Mouse (Mus musculus) thymus, adult 2 months (tissue): ENCODE results near the gene Fam107b. TPM values are rescaled to one million over a fixed set of nuclear protein-coding genes. Genes with fewer than 3 reads are reported as not detected.

ENCODE experiments used
- DNase-seq: peaks from one replicate; pipeline ENCODE4 v3.0.0; 2021
- H3K27ac ChIP-seq: fragments of 200-500 bp; 2 replicates; pipeline ENCODE4 v1.5.1; 2012; ENCODE audit warnings: low read length, control low read depth; ENCODE audit not compliant: control insufficient read depth, insufficient read depth
- H3K27me3 ChIP-seq: fragments of 200-500 bp; 2 replicates; pipeline ENCODE4 v1.6.1; 2012; ENCODE audit warnings: mild to moderate bottlenecking, low read length, moderate library complexity, mixed read lengths; ENCODE audit not compliant: control insufficient read depth, insufficient read depth
- H3K36me3 ChIP-seq: fragments of 200-500 bp; 2 replicates; pipeline ENCODE4 v1.6.1; 2012; ENCODE audit warnings: mild to moderate bottlenecking, low read length, moderate library complexity; ENCODE audit not compliant: control insufficient read depth, insufficient read depth
- H3K4me1 ChIP-seq: fragments of 200-500 bp; replicated peaks from 2 replicates; pipeline ENCODE4 v1.6.1; 2012; ENCODE audit warnings: low read length; ENCODE audit not compliant: control insufficient read depth, insufficient read depth
- H3K4me3 ChIP-seq: fragments of 200-500 bp; 2 replicates; pipeline ENCODE4 v1.5.1; 2012; ENCODE audit warnings: mild to moderate bottlenecking, low read length, control low read depth, moderate library complexity; ENCODE audit not compliant: control insufficient read depth, insufficient read depth
- CTCF ChIP-seq: fragments of 200-500 bp; IDR thresholded peaks from 2 replicates; pipeline ENCODE4 v1.5.1; 2012; ENCODE audit warnings: mild to moderate bottlenecking, control low read depth, low read length, moderate library complexity, borderline replicate concordance; ENCODE audit not compliant: control insufficient read depth, poor library complexity, insufficient read depth; ENCODE audit errors: extremely low read depth
- POLR2A ChIP-seq: fragments of 200-500 bp; IDR thresholded peaks from 2 replicates; pipeline ENCODE4 v1.6.1; 2012; ENCODE audit warnings: mild to moderate bottlenecking, low read length, control low read depth, moderate library complexity; ENCODE audit not compliant: control insufficient read depth, poor library complexity, insufficient read depth; ENCODE audit errors: extremely low read depth
- WGBS: fragments of 180-500 bp; shearing (Covaris S2); methylation state at CpG from one replicate; pipeline ENCODE4 v1.1.7; 2018; 5-methylcytosine and 5-hydroxymethylcytosine counted together
- polyA plus RNA-seq: library from polyadenylated mRNA; depleted of rRNA; stranded (reverse); fragments of >200 nt; gene quantifications from 2 replicates; pipeline ENCODE4 v1.2.3, GENCODE M21; 2012

Fam107b gene
- polyA plus RNA-seq, 1 experiment = 81.3 TPM

GRCm38 (mm10) chr2:3669646-3670045 lies 99.4 kb downstream of the Fam107b start:
- Histone ChIP-seq H3K4me1 (peaks cover 9% of the 10 kb centered on the region), H3K27ac (no peak overlapping the region), H3K4me3 (no peak overlapping the region), H3K36me3 (no peaks in the 10 kb centered on the region), H3K27me3 (no peaks in the 10 kb centered on the region)
- WGBS = 62% methylated on average over 2 of the region's 2 CpGs
- TF ChIP-seq POLR2A = no peak
- TF ChIP-seq CTCF = no peak
- no peak for DNase-seq

DNA sequence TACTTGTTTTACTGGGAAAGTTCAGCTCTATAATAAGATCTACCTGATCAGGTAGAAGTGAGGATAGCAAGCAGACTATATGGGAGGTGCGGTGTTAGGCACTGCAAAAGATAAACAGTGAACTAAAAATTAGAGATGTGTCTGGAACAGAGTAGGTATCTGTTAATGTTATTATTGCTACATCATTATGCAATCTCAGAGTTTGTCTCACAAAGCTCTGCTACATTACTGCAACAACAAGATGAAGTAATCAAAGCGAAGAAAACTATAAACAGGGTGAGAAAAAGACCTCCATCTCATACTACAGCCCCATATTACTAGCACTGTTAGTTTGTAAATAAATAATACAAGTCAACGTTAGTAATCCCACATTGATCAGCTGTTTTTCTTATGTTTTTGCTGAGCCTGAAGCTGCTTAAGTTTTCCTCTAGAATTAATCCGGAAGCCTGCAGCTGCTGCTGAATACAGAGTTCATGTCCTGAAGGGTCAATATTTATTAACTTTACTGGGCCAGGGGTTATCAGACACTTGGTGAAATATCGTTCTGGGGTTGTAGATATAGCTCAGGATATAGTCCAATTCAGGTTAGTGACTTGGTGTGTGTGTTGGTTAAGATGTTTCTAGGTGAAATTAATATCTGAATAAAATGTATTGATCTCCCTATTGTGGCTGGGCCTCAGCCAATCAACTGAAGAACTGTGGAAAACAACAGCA lies 102.5 kb downstream of the Fam107b start:
- 96% methylated on average over 5 of the region's 5 CpGs for WGBS
- TF ChIP-seq CTCF (no peak), POLR2A (no peak)

GRCm38 (mm10) chr2:3675481-3675880 lies 105.2 kb downstream of the Fam107b start:
- no peaks in the 10 kb centered on the region for H3K27me3 ChIP-seq
- no peak overlapping the region for H3K4me3 ChIP-seq
- TF ChIP-seq POLR2A = no peak
- TF ChIP-seq CTCF = no peak
- DNase-seq = no peak
- no peaks in the 10 kb centered on the region for H3K36me3 ChIP-seq
- no peak overlapping the region for H3K27ac ChIP-seq
- no peaks in the 10 kb centered on the region for H3K4me1 ChIP-seq
- WGBS = 89% methylated on average over 1 of the region's 1 CpGs

More for the DNA sequence above, 102.5 kb downstream of the Fam107b start:
- H3K4me1 ChIP-seq = peaks cover 9% of the 10 kb centered on the region
- H3K36me3 ChIP-seq = no peaks in the 10 kb centered on the region
- no peak overlapping the region for H3K27ac ChIP-seq
- no peak overlapping the region for H3K4me3 ChIP-seq
- no peak for DNase-seq
- H3K27me3 ChIP-seq = no peaks in the 10 kb centered on the region

DNA sequence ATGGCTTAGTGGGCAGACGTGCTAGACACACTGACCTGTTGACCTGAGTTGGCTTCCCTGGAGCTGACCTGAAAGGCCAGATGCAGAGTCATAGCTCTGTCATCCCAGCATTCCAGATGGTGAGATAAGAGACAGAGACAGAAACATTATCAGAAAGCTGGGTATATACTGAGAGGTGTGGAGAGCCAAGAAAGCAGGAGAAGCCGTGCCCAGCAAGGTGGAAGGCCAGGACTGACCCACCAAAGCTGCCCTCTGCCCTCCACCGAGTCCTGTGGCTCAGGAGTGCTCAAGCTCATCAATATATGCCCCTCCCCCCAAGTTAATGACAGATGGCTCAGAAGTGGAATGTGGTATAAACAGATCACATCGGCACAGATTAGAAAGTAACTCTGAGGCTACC lies 112.4 kb downstream of the Fam107b start:
- no peak for DNase-seq
- no peak overlapping the region for H3K4me3 ChIP-seq
- no peak for TF ChIP-seq POLR2A
- TF ChIP-seq CTCF = no peak
- H3K4me1 ChIP-seq = no peaks in the 10 kb centered on the region
- H3K27ac ChIP-seq = no peak overlapping the region
- H3K36me3 ChIP-seq = no peaks in the 10 kb centered on the region
- WGBS = 95% methylated on average over 4 of the region's 4 CpGs
- H3K27me3 ChIP-seq = no peaks in the 10 kb centered on the region

- Histone ChIP-seq H3K4me3 (no peak overlapping the region), H3K36me3 (no peaks in the 10 kb centered on the region), H3K27me3 (no peaks in the 10 kb centered on the region), H3K27ac (no peak overlapping the region), H3K4me1 (no peaks in the 10 kb centered on the region)
- WGBS = 97% methylated on average over 5 of the region's 5 CpGs
- no peak for DNase-seq
- TF ChIP-seq POLR2A (no peak), CTCF (no peak)
Observed at GRCm38 (mm10) chr2:3683343-3683742, 113.1 kb downstream of the Fam107b start.

GRCm38 (mm10) chr2:3683751-3684229 lies 113.5 kb downstream of the Fam107b start:
- H3K4me1 ChIP-seq = no peaks in the 10 kb centered on the region
- H3K27me3 ChIP-seq = no peaks in the 10 kb centered on the region
- H3K27ac ChIP-seq = no peak overlapping the region
- 92% methylated on average over 6 of the region's 6 CpGs for WGBS
- no peak for DNase-seq
- H3K4me3 ChIP-seq = no peak overlapping the region
- H3K36me3 ChIP-seq = no peaks in the 10 kb centered on the region
- TF ChIP-seq POLR2A (no peak), CTCF (no peak)
